Mouse (Mus musculus) bone marrow macrophage, adult 2 months (primary cell): Measurements from ENCODE around the gene Rel. TPM values are rescaled to one million over a fixed set of nuclear protein-coding genes. Genes with fewer than 3 reads are reported as not detected.

Source experiments
- H3K27ac ChIP-seq: 2 replicates; pipeline ENCODE4 v1.5.1; 2012; ENCODE audit warnings: low read depth, low read length; ENCODE audit not compliant: insufficient read depth
- H3K4me1 ChIP-seq: 2 replicates; pipeline ENCODE4 v1.6.1; 2012; ENCODE audit warnings: low read length; ENCODE audit not compliant: control insufficient read depth, insufficient read depth
- H3K4me3 ChIP-seq: 2 replicates; pipeline ENCODE4 v1.5.1; 2012; ENCODE audit warnings: mild to moderate bottlenecking, low read length, moderate library complexity; ENCODE audit not compliant: insufficient read depth
- CTCF ChIP-seq: IDR thresholded peaks from 2 replicates; pipeline ENCODE4 v1.5.1; 2012; ENCODE audit warnings: low read depth, mild to moderate bottlenecking, low read length, moderate library complexity
- POLR2A ChIP-seq: IDR thresholded peaks from 2 replicates; pipeline ENCODE4 v1.6.1; 2012; ENCODE audit warnings: mild to moderate bottlenecking, low read depth, low read length, borderline replicate concordance
- polyA plus RNA-seq: library from polyadenylated mRNA; stranded (reverse); fragments of >200 nt; gene quantifications from 2 replicates; pipeline ENCODE4 v1.2.4, GENCODE M21; 2012; ENCODE audit not compliant: missing spikeins, insufficient read depth, insufficient read length

The Rel gene
- polyA plus RNA-seq, 1 experiment: 26.6 TPM

DNA sequence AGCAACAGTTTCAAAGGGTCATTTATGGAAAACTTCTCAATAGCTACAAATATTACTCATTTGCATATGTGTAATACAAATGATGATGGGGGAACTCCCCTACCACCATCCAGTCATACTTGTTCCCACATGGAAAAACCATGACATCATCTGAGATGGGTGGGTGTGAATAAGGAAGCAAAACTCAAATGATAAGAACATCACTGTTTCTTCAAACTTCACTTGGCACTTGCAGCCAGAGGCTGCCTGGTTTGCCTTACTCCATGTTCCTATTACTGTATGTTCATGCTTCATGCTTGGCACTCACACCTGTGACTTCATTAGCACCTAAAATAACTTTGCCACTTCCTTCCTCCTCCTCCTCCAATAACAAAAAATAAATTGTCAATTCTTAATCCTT is 16.4 kb downstream of the Rel start:
- no peak overlapping the region for H3K27ac ChIP-seq

GRCm38 (mm10) chr11:23753136-23753710 is 17.5 kb downstream of the Rel start:
- no peak for TF ChIP-seq POLR2A
- no peak for TF ChIP-seq CTCF
- Histone ChIP-seq H3K4me1 (peaks cover 18% of the 10 kb centered on the region), H3K4me3 (no peak overlapping the region), H3K27ac (no peak overlapping the region)

More for the DNA sequence above, 16.4 kb downstream of the Rel start:
- Histone ChIP-seq H3K4me1 (peaks cover 22% of the 10 kb centered on the region), H3K4me3 (no peak overlapping the region)
- TF ChIP-seq POLR2A (no peak), CTCF (no peak)

DNA sequence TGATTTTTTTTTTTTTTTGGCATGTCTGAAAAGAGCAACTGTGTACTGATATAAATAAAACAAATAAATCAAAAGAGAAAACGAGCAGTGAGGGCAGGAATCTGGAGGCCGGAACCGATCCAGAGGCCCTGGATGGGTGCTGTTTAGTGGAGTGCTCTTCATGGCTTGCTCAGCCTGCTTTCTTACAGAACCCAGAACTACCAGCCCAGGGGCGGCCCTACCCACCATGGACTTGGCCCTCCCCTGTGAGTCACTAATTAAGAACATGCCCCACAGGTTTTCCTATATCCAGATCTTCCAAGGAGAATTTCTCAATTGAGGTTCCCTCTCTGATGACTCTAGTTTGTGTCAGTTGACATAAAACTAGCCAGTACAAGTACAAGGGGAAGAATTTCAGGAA is 24.7 kb downstream of the Rel start:
- no peak for TF ChIP-seq POLR2A
- TF ChIP-seq CTCF: no peak
- Histone ChIP-seq H3K4me3 (no peak overlapping the region), H3K4me1 (peaks cover 2% of the 10 kb centered on the region; the same call in 1 of the 2 replicates), H3K27ac (no peak overlapping the region)

GRCm38 (mm10) chr11:23744352-23744751 is 26.4 kb downstream of the Rel start:
- no peak overlapping the region for H3K4me3 ChIP-seq
- no peak overlapping the region for H3K27ac ChIP-seq
- TF ChIP-seq CTCF (no peak), POLR2A (no peak)
- H3K4me1 ChIP-seq: peaks cover 2% of the 10 kb centered on the region; the same call in 1 of the 2 replicates

DNA sequence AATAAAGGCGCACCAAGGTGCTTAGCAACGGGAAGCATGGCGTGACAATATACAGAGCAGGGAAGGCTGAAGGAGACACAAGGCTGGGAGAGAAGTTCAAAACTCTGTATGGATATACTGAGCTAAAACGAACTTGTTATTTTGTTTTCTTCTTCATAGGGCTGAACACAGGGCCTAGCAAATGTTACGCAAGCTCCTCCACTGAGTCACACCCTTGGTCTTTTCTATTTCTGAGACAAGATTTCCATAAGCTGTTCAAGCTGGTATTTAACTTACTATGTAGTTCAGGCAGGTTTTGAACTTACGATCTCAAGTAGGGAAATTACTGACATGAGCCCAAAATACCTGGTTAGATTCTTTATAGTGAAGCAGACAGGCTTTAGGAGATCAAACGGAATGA is 29.4 kb downstream of the Rel start:
- H3K4me1 ChIP-seq: no peaks in the 10 kb centered on the region
- no peak overlapping the region for H3K27ac ChIP-seq
- H3K4me3 ChIP-seq: no peak overlapping the region
- TF ChIP-seq CTCF (no peak), POLR2A (no peak)

DNA sequence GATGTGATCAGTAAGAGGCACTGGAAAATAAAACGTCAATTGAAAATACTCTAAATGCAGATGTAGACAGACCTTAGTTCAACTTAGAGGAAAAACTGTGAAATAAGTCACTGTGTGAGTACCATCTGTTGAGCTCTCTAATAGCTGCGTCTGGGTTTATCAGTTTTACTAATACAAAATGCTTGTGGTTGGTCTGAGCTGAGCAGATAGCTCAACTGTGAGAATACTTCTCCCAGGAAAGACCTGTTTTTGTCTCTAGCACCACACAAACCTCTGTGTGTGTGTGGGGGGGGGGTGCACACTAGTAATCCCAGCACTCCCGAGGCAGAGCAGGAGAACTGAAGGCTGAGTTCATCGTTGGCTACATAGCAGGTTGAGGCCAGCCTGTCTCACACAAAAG is 29.9 kb downstream of the Rel start:
- no peak overlapping the region for H3K27ac ChIP-seq
- TF ChIP-seq POLR2A (no peak), CTCF (no peak)
- H3K4me1 ChIP-seq: no peaks in the 10 kb centered on the region
- no peak overlapping the region for H3K4me3 ChIP-seq

DNA sequence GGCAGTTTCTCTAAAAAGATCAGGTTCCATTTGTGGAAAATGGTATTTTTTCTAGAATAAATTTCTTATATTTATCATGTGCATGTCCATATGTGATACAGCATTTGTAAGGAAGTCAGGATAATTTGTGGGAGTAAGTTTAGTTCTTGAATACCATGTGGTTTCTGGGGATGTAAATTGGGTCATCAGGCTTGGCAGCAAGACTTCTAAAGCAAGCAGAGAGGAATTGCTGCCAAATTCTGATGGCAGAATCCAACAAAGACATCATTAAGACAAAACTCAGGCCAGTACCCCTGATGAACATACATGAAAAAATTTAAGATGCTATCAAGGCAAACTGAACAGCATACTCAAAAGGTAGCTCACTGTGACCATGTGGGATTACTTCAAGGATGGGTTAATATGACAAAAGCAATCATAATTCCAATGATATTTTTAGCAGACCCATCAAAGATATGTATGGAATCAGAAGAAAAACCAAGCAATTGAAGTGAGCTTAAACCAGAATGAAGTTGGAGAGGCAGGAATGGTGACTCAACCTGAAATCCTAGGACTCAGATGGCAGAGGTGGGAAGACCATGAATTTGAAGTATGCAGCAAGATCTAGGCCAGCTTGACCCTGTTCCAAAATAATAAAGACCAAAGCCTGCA is 34.8 kb downstream of the Rel start:
- Histone ChIP-seq H3K4me3 (no peak overlapping the region), H3K4me1 (0 out of 2 replicates have a peak, but pooled peaks cover 2% of the 10 kb centered on the region), H3K27ac (no peak overlapping the region)
- TF ChIP-seq CTCF: no peak
- no peak for TF ChIP-seq POLR2A

DNA sequence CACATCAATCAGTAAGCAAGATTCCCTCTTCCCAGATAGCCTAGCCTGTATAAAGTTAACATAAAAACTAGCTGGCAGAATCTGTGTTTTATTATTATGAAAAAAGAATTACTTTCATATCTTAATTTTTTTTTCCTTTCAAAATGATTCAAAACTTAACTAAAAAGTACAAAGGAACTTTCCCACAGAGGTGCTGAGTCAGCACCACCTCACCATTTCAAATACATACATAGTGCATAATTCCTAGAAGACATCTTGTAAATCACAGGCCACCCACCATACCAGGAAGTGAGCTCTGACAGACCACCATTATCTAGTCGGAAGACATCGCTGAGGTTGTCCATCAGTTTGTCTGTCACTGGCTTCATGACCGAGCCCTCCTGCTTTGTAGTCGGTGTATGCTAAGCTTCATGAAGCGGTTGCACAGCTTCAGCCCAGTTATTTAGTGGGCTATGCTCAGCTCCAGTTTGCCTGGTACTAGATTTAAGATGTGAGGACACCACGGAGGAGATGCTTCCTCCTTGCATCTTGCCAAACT is 36.0 kb downstream of the Rel start:
- no peak for TF ChIP-seq POLR2A
- no peak for TF ChIP-seq CTCF
- H3K27ac ChIP-seq: no peak overlapping the region
- no peak overlapping the region for H3K4me3 ChIP-seq
- 0 out of 2 replicates have a peak, but pooled peaks cover 2% of the 10 kb centered on the region for H3K4me1 ChIP-seq

- TF ChIP-seq POLR2A: no peak
- TF ChIP-seq CTCF: no peak
- no peak overlapping the region for H3K27ac ChIP-seq
- no peak overlapping the region for H3K4me3 ChIP-seq
- peaks cover 2% of the 10 kb centered on the region; the same call in 1 of the 2 replicates for H3K4me1 ChIP-seq
Measured at GRCm38 (mm10) chr11:23732840-23733239, 37.9 kb downstream of the Rel start.

DNA sequence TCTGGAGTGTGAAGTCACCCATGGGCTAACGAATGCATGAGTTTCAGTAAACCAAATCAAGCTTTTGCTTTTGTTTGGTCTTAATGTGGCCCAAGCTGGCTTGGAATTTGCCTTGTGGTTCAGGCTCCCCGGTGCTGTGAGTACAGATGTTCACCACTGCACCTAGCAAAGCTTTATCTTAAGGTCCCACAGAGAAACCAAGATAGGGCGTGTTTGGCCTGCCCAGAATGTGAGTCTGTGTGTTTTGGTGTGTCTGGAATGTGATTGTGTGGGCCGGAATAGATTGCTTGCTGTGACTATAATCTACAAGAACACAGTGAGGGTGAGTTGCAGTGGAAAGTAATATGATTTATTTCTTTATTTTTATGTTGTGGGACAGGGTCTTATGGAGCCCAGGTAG is 40.6 kb downstream of the Rel start:
- H3K4me3 ChIP-seq: no peak overlapping the region
- H3K4me1 ChIP-seq: peaks cover 8% of the 10 kb centered on the region
- TF ChIP-seq POLR2A (no peak), CTCF (no peak)
- no peak overlapping the region for H3K27ac ChIP-seq
